Mouse (Mus musculus) A20 (cell line): Measurements from ENCODE around the gene Pcx.
A peak's percentile ranks its signal among the peaks of the same experiment; 100 is the strongest.

Source experiments
- DNase-seq: peaks from one replicate; pipeline ENCODE4 v3.0.0-alpha.2; 2011; ENCODE audit warnings: low read depth, low spot score

The Pcx gene

DNA sequence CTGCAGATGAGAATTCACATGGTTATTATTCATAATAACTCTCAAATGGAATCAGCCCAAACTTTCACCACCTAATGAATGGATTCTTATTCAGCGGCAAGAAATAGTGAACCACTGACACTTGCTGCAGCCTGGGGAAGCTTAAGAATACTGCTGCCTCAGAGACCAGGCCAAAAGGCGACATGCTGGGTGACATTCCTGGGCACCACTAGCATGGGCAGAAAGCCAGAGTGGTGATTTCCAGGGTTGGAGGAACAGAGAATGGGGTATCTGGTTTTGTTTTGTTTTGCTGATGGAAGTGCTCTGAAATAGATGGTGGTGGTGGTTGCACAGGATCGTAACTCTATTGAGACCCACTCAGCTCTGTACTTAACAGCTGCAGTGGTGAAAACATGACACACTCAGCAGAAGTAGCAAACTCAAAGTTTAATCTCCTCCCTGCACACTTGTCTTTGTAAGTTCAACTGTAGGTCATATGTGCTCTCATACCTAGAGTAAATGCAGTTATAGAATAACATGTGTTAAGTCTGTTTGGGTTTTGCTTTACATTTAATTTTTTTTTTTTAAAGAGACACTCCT is 38.1 kb downstream of the Pcx start:
- DNase-seq, result no peak

DNA sequence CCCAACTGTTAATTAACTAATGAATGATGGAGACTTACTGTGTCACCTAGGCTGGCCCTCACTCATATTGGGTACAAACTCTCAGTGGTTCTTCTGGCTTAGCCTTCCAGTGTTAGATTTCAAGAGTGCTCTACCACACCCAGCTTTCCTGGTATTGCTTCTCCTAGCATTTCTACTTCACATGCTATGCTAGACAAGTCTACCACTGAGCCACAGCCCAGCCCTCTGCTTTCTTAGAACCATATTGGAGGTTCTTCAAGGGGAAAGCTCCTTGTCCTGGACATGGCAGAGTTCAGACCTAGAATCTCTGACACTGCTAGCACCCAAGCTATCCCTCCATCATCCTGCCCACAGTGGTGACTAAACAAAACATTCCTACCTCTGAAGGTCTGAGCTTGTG is 44.0 kb downstream of the Pcx start:
- DNase-seq, result no peak

DNA sequence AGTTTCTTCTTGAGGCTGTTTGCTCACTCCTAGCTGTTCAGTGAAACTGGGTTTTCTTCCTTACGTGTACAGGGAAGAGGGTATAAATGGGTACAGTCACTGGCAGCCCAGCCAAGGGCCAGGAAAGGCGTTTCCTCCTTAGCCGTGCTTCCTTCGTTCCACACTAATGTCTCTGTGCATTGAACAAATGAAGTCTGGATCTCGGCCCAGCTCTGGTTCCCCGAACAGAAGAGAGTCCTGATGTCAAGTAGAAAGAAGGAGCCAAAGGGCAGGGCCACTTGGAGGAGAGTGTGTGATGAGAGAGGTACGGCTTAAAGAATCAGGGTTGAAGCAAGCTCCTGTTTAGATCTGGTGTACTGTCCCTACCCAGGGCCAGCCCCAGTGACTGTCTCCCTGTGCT is 44.8 kb downstream of the Pcx start:
- DNase-seq, result no peak

- no peak for DNase-seq
Measured at GRCm38 (mm10) chr19:4556787-4557186, 46.5 kb downstream of the Pcx start.

DNA sequence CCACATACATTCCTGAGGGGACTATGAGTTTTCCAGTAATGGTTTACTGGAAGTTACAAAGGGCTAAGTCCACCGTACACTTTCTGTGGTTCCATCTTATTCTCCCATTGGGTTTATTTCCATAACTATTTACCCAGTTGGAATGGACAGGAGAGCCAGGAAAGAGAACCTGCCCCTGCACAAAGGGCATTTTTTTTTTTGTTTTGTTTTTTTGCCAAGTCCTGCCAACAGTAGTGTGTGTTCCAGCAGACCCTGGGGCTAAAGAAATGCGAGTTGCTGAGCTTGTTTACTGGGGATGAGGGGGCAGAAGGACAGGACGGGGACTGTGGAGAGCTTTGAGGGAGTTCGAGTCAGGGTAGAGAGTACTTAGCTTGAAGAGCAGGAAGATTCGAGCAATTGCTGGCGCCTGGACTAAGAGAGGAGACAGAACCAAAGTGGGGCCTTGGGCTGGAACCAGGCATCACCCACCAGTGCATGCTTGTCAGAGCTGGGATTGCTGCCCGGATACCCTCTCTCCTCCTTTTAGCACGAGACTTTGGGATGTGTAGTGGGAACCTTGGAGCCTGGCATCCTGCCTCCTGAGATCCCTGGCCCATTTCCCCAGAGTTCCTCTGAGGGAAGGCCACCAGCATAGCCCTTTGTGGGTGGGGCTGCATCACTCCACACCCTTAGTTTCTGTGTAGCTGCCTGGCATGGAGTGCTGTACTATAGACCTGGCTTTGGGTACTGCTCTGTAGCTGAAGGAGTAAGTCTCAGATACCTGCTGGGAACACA is 47.7 kb downstream of the Pcx start:
- DNase-seq, result no peak

GRCm38 (mm10) chr19:4558570-4558955 is 48.3 kb downstream of the Pcx start:
- no peak for DNase-seq

DNA sequence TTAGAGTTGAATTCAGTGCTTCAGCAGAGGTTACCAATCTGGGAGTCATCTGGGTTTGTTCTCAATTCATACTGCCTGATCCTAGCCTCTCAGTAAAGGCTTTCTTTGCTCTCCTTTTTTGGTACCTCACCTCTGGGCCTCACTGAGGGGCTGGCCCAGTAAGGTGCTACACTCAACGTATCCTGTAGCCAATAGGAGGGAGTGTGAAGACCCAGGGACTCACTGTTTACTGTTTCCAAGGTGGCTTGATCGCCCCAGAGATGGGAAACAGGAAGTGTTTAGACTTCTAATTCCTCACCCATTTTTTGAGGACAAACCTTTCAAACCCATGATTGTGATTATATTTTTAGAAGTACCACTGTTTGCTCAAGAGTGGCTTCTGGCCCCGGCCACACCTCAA is 48.7 kb downstream of the Pcx start:
- DNase-seq, result no peak

DNA sequence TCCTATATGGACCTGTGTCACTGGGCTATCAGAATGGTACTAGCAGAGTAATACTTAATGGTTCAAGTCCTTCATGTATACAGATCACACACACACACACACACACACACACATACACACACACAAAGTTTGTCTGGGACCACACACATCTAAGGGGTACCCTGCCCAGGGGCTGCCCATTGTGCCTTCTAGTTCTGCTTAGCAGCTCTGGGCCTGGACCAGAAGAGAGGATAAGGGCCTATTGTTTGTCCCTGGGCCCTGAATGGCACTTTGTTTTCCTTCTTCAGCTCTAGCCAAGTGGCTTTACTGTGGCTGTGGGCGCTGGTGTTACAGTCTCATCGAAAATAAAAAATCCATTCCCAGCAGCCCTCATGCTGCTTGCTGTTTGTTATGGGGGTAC is 49.3 kb downstream of the Pcx start:
- DNase-seq, result no peak

GRCm38 (mm10) chr19:4560205-4560604 is 49.9 kb downstream of the Pcx start:
- DNase-seq, result no peak

DNA sequence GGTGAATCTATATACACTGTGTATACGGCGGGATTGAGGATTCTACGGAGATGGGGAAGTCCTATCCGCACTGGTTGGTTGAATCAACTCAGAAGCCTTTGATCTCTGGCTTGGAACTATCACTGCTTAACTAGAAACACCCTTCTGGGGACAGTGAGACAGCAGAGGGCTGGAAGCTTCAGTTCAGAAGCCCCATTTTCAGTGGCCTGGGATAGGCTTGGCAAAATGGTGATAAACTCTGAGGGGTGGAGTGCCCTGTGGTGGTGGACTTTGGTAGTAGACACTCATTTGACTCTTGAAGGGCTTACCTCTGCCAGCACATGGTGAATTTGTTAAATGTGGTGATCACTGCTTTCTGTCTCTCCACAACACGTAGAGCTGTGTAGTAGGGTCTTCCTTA is 55.4 kb downstream of the Pcx start:
- DNase-seq, result no peak

- no peak for DNase-seq
Measured at GRCm38 (mm10) chr19:4566880-4567279, 56.6 kb downstream of the Pcx start.

GRCm38 (mm10) chr19:4567665-4568064 is 57.4 kb downstream of the Pcx start:
- DNase-seq, result no peak

DNA sequence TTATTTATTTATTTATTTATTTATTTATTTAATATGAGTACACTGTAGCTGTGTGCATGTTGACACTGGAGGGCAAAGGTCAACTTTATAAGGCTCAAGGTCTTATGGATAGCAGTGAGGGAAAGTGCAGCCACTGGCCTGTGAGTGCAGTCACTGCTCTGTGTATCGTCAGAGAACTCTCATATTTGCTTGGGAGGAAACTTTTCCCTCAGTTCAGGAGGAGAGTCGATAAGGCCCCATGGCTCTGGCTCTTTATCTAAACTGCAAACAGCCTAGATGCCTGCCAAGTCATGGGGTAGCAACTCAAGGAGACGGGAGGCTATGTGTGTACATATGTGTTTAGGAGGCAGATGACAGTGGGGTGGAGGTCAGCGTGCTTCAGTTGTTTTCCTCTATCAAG is 58.6 kb downstream of the Pcx start:
- DNase-seq, result no peak

DNA sequence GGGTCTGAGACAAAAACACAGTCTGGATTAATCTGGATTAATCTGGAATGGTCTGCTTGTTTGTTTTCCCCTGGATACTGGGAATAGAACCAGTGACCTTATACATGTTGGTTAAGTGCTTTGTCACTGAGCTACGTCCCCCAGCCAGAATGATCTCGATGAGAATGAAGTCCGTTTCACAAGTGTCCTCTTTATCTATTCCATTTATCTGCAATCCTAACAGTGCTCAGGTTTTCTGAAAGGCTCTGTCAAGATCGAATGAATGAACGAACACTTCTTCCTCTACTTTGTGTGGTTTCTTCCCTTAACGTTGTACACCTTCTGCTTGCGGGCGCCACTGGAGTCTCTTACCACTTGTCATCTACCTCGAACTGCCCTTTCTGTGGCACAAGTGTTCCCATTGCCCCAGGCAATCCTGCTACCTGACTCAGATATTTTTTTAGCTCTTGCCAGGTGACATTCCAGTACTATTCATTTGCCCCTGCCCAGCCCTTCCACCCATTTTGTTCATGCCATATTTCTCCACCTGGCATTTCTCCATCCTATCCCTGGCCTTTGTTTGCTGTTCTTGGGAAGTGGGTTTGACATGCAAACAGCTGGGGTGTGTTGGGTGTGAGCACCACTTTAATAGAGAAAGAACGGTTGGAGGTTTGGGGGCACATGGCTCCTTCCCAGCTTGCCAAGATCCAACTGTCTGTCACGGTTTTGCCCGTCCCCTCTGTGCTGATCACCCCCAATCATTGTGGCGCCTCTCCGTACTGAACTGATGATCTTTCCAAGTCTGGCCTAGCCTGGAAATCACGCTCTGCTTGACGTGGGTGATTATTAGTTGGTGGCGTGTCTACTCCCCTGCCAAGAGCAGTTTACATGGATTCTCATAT is 59.3 kb downstream of the Pcx start:
- DNase-seq, result no peak

- no peak for DNase-seq
Measured at GRCm38 (mm10) chr19:4570237-4570613, 60.0 kb downstream of the Pcx start.

DNA sequence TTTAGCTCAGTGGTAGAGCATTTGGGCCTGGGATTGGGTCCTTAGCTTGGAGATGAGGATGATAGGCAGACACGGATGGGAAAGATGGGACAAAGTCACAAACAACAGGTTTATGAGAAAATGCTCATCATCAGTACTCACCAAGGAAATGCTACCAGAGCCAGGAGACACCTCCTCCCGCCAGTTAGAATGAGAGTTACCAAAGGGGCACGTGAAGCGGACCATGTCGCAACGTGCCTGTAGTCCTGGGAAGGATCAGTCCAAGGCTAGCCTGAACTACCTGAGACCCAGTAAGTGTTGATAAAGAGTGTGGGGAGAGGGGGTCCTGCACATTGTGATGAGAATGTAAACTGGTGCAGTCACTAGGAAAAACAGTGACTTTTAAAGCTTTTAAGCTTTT is 60.5 kb downstream of the Pcx start:
- DNase-seq, result no peak

- no peak for DNase-seq
Measured at GRCm38 (mm10) chr19:4571658-4572057, 61.4 kb downstream of the Pcx start.

- no peak for DNase-seq
Measured at GRCm38 (mm10) chr19:4572061-4572460, 61.8 kb downstream of the Pcx start.

- no peak for DNase-seq
Measured at GRCm38 (mm10) chr19:4572467-4572866, 62.2 kb downstream of the Pcx start.

GRCm38 (mm10) chr19:4573241-4573640 is 63.0 kb downstream of the Pcx start:
- DNase-seq, result peak; percentile 35

GRCm38 (mm10) chr19:4578799-4579198 is 68.5 kb downstream of the Pcx start:
- DNase-seq, result no peak

- DNase-seq, result no peak
Measured at GRCm38 (mm10) chr19:4579296-4579695, 69.0 kb downstream of the Pcx start.

GRCm38 (mm10) chr19:4583856-4584255 is 73.6 kb downstream of the Pcx start:
- DNase-seq, result no peak
